Mouse (Mus musculus) kidney, adult 9 months (tissue): ENCODE measurements around the gene Qk.

ENCODE experiments used
- DNase-seq: peaks from one replicate; pipeline ENCODE4 v3.0.0; 2022

The Qk gene

GRCm38 (mm10) chr17:10325921-10326320, 6.3 kb upstream of the Qk start:
- DNase-seq: no peak

DNA sequence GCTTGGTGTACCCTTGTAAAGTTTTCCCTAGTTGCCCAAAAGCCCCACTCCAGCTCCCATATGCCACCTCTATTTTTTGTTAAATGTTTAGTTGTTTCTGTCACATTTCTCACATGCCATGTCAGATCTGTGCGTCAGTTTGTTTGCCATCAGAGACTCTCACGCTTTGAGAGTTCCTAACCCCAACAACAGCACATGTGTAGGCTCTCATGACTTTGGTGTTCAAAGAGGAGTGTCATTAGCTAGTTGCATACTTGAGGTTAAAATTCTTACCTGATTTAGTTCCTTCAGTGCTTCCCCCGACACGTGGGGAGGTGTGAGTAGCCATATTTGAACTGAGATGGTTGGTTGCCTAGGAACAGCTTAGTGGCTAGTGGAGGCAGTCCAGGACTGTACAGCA, 2.1 kb upstream of the Qk start:
- DNase-seq: no peak

GRCm38 (mm10) chr17:10321092-10321491, 1.4 kb upstream of the Qk start:
- DNase-seq: no peak

GRCm38 (mm10) chr17:10320456-10320790, 769 bp upstream of the Qk start:
- no peak for DNase-seq

DNA sequence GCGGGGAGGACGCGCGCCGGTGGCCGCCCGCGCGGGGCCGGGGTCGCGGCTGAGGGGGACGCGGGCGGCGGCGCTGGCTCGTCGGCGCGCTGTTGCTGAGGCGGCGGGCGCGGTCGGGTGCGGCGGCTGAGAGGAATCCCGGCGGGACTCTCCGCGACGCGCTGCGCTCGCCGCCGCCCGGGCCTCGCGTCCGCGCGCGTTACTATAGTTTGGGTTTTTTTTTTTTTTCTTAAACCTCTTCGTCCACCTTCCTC, 296 bp downstream of the Qk start:
- DNase-seq: no peak

DNA sequence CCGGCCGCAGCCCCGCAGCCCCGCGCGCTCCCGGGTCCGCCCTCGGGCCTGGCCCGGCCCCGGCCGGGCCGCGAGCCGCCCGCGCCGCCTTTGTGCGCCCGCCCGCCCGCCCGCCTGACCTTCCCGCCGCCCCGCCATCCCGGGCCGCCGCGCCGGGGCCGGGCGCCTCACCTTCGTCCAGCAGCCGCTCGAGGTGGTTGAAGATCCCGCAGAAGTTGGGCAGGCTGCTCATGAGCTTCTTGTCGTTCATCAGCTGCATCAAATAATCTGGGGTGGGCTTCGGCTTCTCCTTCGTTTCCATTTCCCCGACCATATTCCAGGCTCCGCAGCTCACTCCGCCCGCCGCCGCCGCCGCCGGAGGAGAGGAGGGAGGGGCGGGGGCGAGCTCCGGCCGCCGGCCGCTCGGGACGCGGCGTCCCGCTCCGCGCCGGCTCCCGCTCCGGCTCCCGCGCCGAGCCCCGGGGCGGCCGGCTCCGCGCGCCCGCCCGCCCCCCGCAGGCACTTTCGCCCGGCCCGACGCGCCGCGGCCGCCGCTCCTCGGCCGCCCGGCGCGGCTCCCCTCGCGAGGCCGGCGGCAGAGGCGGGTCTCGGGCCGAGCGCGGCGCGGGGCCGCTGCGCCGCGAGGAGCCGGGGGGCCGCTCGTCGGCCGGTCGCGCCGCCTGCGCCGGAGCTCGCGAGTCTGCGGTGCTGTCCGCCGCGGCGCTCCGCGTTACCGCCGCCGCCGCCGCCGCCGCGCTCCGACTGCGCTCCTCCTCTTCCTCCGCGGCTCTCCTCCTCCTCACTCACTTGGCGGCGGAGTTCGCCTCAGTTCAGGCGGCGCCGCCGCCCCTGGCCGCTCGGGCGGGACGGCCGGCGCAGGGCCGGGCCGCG, 858 bp downstream of the Qk start:
- peak; percentile 80 for DNase-seq

DNA sequence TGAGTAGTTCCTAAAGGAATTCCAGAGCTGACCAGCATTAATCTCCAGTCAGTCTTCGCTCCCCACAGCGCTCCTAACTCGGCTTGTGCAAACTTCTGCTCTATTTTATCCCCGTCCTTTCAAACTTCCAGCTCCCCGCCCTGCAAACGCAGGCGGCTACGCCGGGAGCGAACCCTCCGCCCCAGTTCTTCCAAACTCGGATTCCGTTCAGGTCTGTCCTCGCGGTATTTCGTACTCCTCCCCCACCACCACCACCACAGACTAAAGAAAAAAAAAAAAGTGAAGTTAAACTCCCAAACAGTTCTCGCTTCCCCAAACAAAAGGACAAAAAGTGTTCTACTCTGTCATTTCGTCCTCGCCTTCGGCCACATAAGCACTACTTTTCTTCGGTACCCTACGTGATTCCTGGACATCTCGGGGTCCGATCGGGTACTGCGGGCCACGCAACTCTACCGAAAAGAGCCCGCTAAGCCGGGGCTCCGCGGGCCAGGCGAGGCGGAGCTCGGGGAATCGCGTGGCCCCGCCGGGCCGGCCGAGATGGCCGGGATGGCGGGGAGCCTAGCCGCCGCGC, 1.6 kb downstream of the Qk start:
- peak; percentile 78 for DNase-seq

DNA sequence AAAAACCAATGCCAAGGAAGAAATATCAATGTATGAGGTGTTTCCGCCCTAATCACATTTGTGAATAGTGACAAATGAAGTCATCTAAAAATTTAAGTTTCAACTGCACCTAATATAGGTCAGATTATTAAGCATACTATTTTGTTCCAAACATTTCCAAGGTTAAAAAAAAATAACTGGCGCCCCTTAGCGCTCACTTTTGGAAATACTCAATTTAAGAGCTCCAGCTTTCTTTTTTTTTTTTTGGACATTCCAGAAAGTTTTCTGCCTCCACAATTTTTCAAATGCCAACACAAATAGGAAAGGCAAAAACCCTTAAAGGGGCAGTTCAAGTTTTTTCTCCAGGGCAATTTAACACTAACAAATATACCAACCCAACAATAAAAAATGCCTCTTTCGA, 2.5 kb downstream of the Qk start:
- DNase-seq: peak; percentile 86

GRCm38 (mm10) chr17:10316446-10316845, 3.2 kb downstream of the Qk start:
- no peak for DNase-seq

DNA sequence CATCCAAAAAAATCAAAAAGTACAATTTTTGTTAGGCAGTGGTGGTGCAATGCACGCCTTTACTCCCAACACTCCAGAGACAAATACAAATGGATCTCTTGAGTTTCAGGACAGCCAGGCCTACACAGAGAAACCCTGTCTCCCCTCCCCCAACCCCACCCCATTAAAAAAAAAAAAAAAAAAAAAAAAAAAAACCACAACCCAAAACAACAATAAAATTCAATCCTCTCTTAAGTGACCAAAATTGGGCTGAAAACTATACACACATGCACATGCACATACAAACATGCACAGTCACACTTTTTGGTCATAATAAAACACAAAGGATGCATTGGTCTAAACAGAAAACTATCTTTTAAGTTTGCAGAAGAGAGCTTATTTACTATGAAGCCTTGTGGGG, 9.6 kb downstream of the Qk start:
- DNase-seq: no peak

- no peak for DNase-seq
Observed at GRCm38 (mm10) chr17:10309135-10309623, 10.5 kb downstream of the Qk start.

- no peak for DNase-seq
Observed at GRCm38 (mm10) chr17:10306424-10306823, 13.2 kb downstream of the Qk start.

DNA sequence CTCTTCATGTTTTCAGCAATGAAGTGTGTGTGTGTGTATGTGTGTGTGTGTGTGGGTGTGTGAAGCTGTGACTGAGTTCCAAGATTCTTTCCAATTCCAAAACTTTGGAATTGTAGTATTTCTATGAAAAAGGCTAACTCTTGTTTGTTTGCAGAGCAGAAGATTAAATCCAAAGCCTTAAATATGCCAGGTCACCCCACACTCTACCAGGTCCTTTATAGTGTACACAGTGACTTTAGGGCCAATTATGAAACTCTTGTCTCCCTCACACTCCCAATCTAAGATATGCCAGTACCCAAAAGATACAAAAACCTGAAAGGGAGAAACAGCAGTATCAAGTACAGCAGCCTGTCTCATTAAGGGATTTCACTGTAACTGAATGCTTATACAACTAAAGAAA, 15.7 kb downstream of the Qk start:
- no peak for DNase-seq

- DNase-seq: no peak
Observed at GRCm38 (mm10) chr17:10300968-10301795, 18.5 kb downstream of the Qk start.

DNA sequence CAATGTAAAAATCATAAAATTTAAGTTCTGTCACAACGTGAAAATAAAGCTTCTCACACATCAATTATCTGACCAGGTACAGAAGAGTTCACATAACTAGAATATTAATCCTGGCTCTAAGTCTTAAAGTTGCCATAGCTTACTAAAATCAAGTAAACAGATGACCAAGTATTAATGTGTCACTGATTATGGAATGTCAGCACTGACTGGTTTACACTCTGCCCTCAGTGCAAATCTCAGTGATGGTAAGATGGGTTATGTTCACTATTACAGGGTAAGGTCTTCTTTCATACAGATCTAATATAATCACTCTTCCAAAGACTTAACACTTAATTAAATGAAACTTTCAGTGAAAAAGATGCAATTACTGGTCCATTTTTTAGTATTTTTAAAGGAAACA, 20.3 kb downstream of the Qk start:
- peak; percentile 72 for DNase-seq

DNA sequence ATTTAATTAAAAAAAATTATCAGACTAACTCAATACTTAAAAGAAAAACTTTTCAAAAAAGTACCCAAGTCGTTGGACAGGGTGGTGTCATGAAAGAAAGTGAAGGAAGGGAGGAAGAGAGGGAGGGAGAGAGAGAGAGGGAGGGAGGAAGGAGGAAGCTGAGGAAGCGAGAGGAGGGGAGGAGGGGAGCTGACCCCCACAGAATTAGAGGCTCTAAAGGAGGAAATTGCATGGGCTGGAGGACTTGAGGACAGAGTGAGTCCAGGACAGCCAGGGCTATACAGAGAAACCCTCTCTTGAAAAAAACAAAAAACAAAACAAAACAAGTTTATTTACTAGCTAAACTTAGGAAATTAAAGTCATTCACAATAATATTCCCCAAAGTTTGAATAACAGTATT, 27.1 kb downstream of the Qk start:
- DNase-seq: no peak

GRCm38 (mm10) chr17:10284772-10285171, 34.9 kb downstream of the Qk start:
- DNase-seq: no peak

GRCm38 (mm10) chr17:10279532-10279931, 40.1 kb downstream of the Qk start:
- DNase-seq: no peak

DNA sequence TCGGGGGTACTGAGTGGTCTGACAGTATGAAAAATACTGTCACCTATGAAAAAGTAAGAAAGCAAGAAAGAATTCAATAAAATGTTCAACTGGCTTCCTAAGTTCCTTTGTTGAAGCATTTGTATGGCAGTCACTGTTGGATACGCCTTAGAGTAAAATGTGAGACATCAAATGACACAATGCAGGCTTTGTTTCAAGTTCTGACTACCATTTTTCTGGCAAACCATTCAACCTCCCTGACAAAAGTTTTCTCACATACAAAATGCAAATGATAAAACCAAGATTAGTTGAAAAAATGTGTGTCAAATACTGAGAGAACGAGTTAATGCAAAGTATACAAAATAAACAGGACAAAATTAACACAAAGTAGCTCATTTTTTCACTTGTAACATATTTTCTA, 50.1 kb downstream of the Qk start:
- DNase-seq: no peak

DNA sequence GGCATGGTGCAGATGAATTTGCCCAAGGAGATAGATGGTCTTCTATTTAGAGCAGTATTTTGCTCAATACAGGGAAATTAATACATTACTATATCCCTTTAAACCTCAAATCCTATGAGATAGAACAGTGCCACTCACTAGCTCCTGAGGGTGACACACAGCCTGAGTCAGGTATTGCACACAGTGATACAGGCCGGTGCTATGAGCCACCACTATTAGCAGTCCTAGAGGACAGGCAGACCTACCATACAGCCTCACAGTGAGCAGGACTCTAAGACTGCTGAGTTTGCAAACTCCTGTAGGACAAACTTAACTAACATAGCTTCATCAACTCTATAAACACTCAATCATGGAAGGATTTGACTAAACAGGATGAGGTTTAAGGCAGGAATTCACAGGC, 51.2 kb downstream of the Qk start:
- DNase-seq: no peak

DNA sequence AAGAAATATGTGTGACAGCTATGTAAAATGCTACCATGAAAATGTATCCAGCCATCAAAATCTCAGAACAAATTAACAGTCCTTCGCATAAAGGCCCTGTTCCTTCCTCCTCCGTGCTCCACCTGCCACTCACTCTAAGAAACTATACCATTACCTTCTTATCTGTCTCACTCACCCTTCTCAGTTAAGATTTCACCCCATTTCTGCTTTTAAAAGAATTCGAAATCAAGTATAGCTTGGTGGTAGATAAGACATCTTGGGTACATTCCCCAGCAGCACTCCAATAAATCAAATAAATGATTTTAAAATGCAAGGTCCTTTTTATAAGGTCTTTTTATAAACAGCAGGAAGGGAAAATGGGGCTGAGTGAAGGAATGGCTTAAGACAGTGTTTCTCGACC, 53.4 kb downstream of the Qk start:
- DNase-seq: no peak

GRCm38 (mm10) chr17:10251252-10251958, 68.2 kb downstream of the Qk start:
- DNase-seq: no peak

DNA sequence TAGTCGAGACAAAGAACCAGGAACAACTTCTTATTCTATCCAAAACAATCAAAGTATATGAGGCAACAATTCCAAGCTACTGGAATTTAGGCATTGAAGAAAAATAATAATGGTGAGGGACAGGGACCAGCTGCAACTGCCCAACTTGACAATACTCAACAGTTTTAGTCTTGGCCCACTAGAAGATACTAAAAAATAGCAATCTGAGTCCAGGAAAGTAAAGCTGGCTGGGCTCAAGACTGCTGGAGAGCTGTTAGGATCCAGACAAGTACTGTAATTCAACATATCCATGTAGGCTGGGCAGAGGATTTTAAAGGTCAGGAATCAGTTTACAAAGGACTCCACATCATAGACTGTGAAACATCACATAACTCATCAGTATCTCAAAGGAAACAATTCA, 79.6 kb downstream of the Qk start:
- no peak for DNase-seq

- no peak for DNase-seq
Observed at GRCm38 (mm10) chr17:10236595-10236994, 83.1 kb downstream of the Qk start.
